Mouse (Mus musculus) kidney, embryonic 14.5 days (tissue): ENCODE measurements around the gene Dmwd. TPM values are rescaled to one million over a fixed set of nuclear protein-coding genes. Genes with fewer than 3 reads are reported as not detected.

Source experiments
- ATAC-seq: fragments of 200-750 bp; cut with Nextera tagmentation; 2 replicates; pipeline ENCODE4 v1.8.0; 2017; ENCODE audit warnings: moderate number of reproducible peaks, mild to moderate bottlenecking, moderate TSS enrichment, moderate library complexity; ENCODE audit not compliant: low FRiP score, low TSS enrichment
- H3K27ac ChIP-seq: fragments of 300-500 bp; sonication (generic); 2 replicates; pipeline ENCODE4 v1.5.1; 2014; ENCODE audit warnings: low read depth, mild to moderate bottlenecking, low read length, moderate library complexity, mixed read lengths
- H3K27me3 ChIP-seq: fragments of 300-500 bp; sonication (generic); 2 replicates; pipeline ENCODE4 v1.6.1; 2014; ENCODE audit warnings: mild to moderate bottlenecking, low read length; ENCODE audit not compliant: control insufficient read depth, insufficient read depth
- H3K36me3 ChIP-seq: fragments of 300-500 bp; sonication (generic); 2 replicates; pipeline ENCODE4 v1.6.1; 2014; ENCODE audit warnings: low read length, mixed read lengths; ENCODE audit not compliant: control insufficient read depth, insufficient read depth
- H3K4me1 ChIP-seq: fragments of 300-500 bp; sonication (generic); 2 replicates; pipeline ENCODE4 v1.6.1; 2014; ENCODE audit warnings: low read length, mixed read lengths; ENCODE audit not compliant: control insufficient read depth, insufficient read depth
- H3K4me2 ChIP-seq: fragments of 300-500 bp; sonication (generic); replicated peaks from 2 replicates; pipeline ENCODE4 v1.6.1; 2014; ENCODE audit warnings: low read depth, mild to moderate bottlenecking, low read length
- H3K4me3 ChIP-seq: fragments of 300-500 bp; sonication (generic); 2 replicates; pipeline ENCODE4 v1.5.1; 2014; ENCODE audit warnings: mild to moderate bottlenecking, low read length
- H3K9ac ChIP-seq: fragments of 300-500 bp; sonication (generic); 2 replicates; pipeline ENCODE4 v1.6.1; 2014; ENCODE audit warnings: low read depth, mild to moderate bottlenecking, low read length, moderate library complexity
- H3K9me3 ChIP-seq: fragments of 300-500 bp; sonication (generic); 2 replicates; pipeline ENCODE4 v1.6.1; 2016; ENCODE audit warnings: low read length; ENCODE audit not compliant: control insufficient read depth
- WGBS: fragments of 180-500 bp; shearing (Covaris S2); extraction: QIAGEN DNeasy Blood & Tissue Kit; methylation state at CpG from one replicate; pipeline ENCODE4 v1.1.7; 2014; 5-methylcytosine and 5-hydroxymethylcytosine counted together
- polyA plus RNA-seq: library from polyadenylated mRNA; unstranded; fragments of >200 nt; fragmentation: Nextera tagmentation; extraction: Ambion mirVana; gene quantifications from 2 replicates; pipeline ENCODE4 v1.2.1, GENCODE M21; 2014

Dmwd gene
- 20.5 and 23.2 TPM in 2 replicates for polyA plus RNA-seq

- Histone ChIP-seq H3K4me1 (peaks cover 18% of the 10 kb centered on the region), H3K9ac (peak within 1 kb of the TSS; percentile 98), H3K9me3 (no peaks in the 10 kb centered on the region), H3K27me3 (no peaks in the 10 kb centered on the region), H3K36me3 (peaks cover 30% of the 10 kb centered on the region), H3K4me2 (peak within 1 kb of the TSS; percentile 87), H3K27ac (peak within 1 kb of the TSS; percentile 73; the same call in 1 of the 2 replicates), H3K4me3 (peak within 1 kb of the TSS; percentile 98)
- under 1% methylated on average over 81 of the region's 91 CpGs for WGBS
- ATAC-seq: peak; percentile 98
Measured at GRCm38 (mm10) chr7:19075723-19076585, at the start of gene Dmwd. Dmwd (plus strand) TSS chr7:19076227.

DNA sequence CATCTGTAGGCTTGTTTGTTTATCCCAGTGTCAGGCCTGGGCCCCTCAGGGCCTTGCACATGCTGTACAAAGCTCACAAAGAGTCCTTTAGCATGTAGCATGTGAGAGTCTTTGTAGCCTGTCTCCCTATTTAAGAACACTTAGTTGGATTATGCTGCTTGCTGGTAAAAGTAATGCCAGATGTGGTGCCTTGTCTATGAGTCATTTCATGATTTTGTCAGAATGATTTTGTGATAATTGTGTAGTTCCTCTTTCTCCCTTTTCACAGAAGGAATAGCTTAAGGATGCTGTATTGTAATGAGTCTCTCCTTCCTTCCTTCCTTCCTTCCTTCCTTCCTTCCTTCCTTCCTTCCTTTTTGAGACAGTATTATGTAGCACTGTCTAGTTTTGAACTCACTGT is 48.0 kb upstream of the Dmwd start:
- Histone ChIP-seq H3K27me3 (peaks cover 8% of the 10 kb centered on the region), H3K4me2 (no peak overlapping the region), H3K4me3 (no peak overlapping the region), H3K4me1 (peaks cover 6% of the 10 kb centered on the region; the same call in 1 of the 2 replicates), H3K9ac (no peak overlapping the region), H3K36me3 (peaks cover 45% of the 10 kb centered on the region), H3K27ac (no peak overlapping the region), H3K9me3 (no peaks in the 10 kb centered on the region)
- ATAC-seq: no peak

DNA sequence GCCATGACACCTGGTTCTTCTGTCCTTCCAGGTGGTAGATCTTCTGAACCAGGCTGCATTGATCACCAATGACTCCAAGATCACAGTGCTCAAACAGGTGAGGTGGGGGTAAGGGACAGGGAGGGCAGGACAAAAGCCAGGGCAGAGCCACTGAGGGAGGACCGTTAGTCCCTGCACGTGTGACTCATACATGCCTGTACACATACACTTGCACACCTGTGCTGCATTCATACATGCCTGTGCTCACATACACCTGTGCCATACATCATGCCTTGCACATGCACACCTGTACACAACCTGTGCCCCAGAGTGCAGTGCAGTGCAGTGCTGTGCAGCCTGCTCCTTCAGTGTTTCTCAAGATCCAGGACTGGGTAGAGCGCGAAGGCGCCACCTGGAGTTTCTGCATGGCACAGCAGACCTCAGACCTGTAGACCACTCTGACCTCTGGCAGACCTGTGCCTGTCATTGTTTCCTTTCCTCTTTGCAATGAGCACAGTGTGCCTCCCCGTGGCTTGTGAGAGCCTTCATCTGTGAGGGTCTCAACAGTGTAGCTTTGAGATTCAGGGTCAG is 46.9 kb upstream of the Dmwd start:
- Histone ChIP-seq H3K27ac (no peak overlapping the region), H3K36me3 (peaks cover 51% of the 10 kb centered on the region), H3K27me3 (no peaks in the 10 kb centered on the region), H3K9ac (no peak overlapping the region), H3K4me1 (peaks cover 6% of the 10 kb centered on the region; the same call in 1 of the 2 replicates), H3K9me3 (no peaks in the 10 kb centered on the region), H3K4me2 (no peak overlapping the region), H3K4me3 (no peak overlapping the region)
- peak; percentile 32; the same call in 1 of the 2 replicates for ATAC-seq
- 69% methylated on average over 6 of the region's 6 CpGs for WGBS

DNA sequence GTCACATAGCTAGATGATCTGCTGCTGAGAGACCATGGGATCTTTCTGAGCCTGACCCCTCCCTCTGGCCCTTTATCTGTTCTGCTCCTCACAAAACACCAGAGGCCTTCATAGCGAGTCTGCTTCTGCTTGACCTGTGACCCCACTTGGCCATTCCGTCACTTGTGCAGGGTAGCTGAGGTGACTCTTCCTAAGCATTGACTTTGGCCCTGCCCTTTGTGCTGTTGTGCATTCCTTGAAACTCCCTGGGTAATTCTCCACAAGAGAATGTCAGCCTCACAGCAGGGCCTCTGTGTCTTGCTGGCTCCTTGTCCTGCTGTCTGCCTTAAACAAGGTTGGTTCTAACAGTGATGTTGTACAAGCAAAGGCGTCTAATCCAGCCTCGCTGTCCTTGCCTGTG is 44.4 kb upstream of the Dmwd start:
- H3K9me3 ChIP-seq: no peaks in the 10 kb centered on the region
- H3K4me3 ChIP-seq: no peak overlapping the region
- 95% methylated on average over 4 of the region's 4 CpGs for WGBS
- H3K4me2 ChIP-seq: no peak overlapping the region
- H3K9ac ChIP-seq: no peak overlapping the region
- H3K36me3 ChIP-seq: peaks cover 75% of the 10 kb centered on the region
- ATAC-seq: no peak
- H3K27me3 ChIP-seq: no peaks in the 10 kb centered on the region
- H3K4me1 ChIP-seq: no peaks in the 10 kb centered on the region
- H3K27ac ChIP-seq: no peak overlapping the region

DNA sequence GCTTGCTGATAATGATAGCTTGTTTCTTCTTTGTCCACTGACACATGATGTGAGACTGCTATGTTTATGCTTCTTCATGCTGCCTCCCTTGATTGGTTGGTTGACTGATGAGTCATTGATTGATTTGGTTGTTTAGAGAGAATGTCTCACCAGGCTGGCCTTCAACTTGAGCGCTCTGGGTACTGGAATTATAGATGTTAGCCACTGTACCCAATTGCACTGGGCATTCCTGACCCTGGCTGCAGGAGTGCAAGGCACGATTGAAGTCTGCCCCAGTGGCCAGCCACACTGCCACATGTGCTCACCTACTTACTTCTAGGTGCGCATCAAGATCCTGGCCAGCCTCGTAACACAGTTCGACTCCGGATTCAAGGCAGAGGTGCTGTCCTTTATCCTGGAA is 31.4 kb upstream of the Dmwd start:
- 97% methylated on average over 6 of the region's 6 CpGs for WGBS
- H3K4me2 ChIP-seq: no peak overlapping the region
- no peaks in the 10 kb centered on the region for H3K27me3 ChIP-seq
- no peak overlapping the region for H3K9ac ChIP-seq
- no peak overlapping the region for H3K4me3 ChIP-seq
- no peaks in the 10 kb centered on the region for H3K4me1 ChIP-seq
- peaks cover 99% of the 10 kb centered on the region for H3K36me3 ChIP-seq
- ATAC-seq: no peak
- no peaks in the 10 kb centered on the region for H3K9me3 ChIP-seq
- no peak overlapping the region for H3K27ac ChIP-seq

- Histone ChIP-seq H3K4me1 (no peaks in the 10 kb centered on the region), H3K4me2 (no peak overlapping the region), H3K9ac (no peak overlapping the region), H3K36me3 (peaks cover 98% of the 10 kb centered on the region), H3K27ac (no peak overlapping the region), H3K27me3 (no peaks in the 10 kb centered on the region), H3K9me3 (no peaks in the 10 kb centered on the region), H3K4me3 (no peak overlapping the region)
- no peak for ATAC-seq
- WGBS: 91% methylated on average over 11 of the region's 11 CpGs
Measured at GRCm38 (mm10) chr7:19046286-19047069, 29.5 kb upstream of the Dmwd start.

GRCm38 (mm10) chr7:19048006-19048527 is 28.0 kb upstream of the Dmwd start:
- H3K27ac ChIP-seq: no peak overlapping the region
- no peaks in the 10 kb centered on the region for H3K4me1 ChIP-seq
- H3K4me2 ChIP-seq: no peak overlapping the region
- H3K27me3 ChIP-seq: no peaks in the 10 kb centered on the region
- no peak overlapping the region for H3K9ac ChIP-seq
- no peaks in the 10 kb centered on the region for H3K9me3 ChIP-seq
- ATAC-seq: no peak
- H3K36me3 ChIP-seq: peaks cover 95% of the 10 kb centered on the region
- no peak overlapping the region for H3K4me3 ChIP-seq
- WGBS: 90% methylated on average over 14 of the region's 14 CpGs

DNA sequence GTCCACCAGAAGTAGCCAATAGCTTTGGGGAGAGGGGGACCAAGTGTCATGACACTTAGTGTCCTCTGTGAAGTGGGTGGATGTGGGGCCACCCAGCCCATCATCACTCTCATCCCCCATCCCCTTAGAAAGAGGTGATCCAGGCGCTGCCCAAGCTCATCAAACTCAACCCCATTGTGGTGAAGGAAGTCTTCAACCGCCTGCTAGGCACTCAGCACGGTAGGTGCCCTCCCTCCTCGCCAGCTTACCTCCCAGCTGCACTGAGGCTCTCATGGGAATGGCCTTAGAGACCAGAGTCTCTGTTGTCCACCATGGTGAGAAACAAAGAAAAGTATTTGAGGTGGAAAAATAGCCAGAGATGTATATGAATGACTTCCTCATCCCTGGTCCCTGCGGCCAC is 26.8 kb upstream of the Dmwd start:
- no peak overlapping the region for H3K4me3 ChIP-seq
- no peak for ATAC-seq
- no peaks in the 10 kb centered on the region for H3K9me3 ChIP-seq
- peaks cover 83% of the 10 kb centered on the region for H3K36me3 ChIP-seq
- H3K27me3 ChIP-seq: no peaks in the 10 kb centered on the region
- H3K4me2 ChIP-seq: no peak overlapping the region
- H3K27ac ChIP-seq: no peak overlapping the region
- WGBS: 88% methylated on average over 5 of the region's 5 CpGs
- no peaks in the 10 kb centered on the region for H3K4me1 ChIP-seq
- H3K9ac ChIP-seq: no peak overlapping the region
